Mouse (Mus musculus) olfactory bulb, adult 2 months (tissue): ENCODE results near the gene Lysmd3.

Source experiments
- CTCF ChIP-seq: fragments of 200-500 bp; IDR thresholded peaks from 2 replicates; pipeline ENCODE4 v1.5.1; 2012; ENCODE audit warnings: low read depth, mild to moderate bottlenecking, low read length, moderate library complexity; ENCODE audit not compliant: insufficient read depth
- POLR2A ChIP-seq: fragments of 200-500 bp; IDR thresholded peaks from 2 replicates; pipeline ENCODE4 v1.6.1; 2012; ENCODE audit warnings: mild to moderate bottlenecking, low read depth, low read length, moderate library complexity; ENCODE audit not compliant: insufficient read depth

GRCm38 (mm10) chr13:81690477-81690876 lies 33.0 kb downstream of the Lysmd3 start:
- TF ChIP-seq CTCF (no peak), POLR2A (no peak)
